Mouse (Mus musculus): ENCODE results near the gene Msl1.

The Msl1 gene

GRCm38 (mm10) chr11:98764091-98764490 is 31.2 kb upstream of the Msl1 start:
- no peak for DNase-seq (ENCODE audit: low spot score in 2 of 2)

- DNase-seq (ENCODE audit: low spot score in 2 of 2), result no peak
Observed at GRCm38 (mm10) chr11:98764746-98765145, 30.6 kb upstream of the Msl1 start.

- DNase-seq (ENCODE audit: low spot score in 2 of 2), result no peak
Observed at GRCm38 (mm10) chr11:98765421-98766309, 29.7 kb upstream of the Msl1 start.

- no peak for DNase-seq (ENCODE audit: low spot score in 2 of 2)
Observed at GRCm38 (mm10) chr11:98766346-98766745, 29.0 kb upstream of the Msl1 start.

GRCm38 (mm10) chr11:98766816-98767215 is 28.5 kb upstream of the Msl1 start:
- DNase-seq (ENCODE audit: low spot score in 2 of 2), result no peak

GRCm38 (mm10) chr11:98767276-98767675 is 28.0 kb upstream of the Msl1 start:
- peak in 1 of 2 experiments; percentile 68 for DNase-seq (ENCODE audit: low spot score in 2 of 2)

GRCm38 (mm10) chr11:98767713-98768112 is 27.6 kb upstream of the Msl1 start:
- no peak for DNase-seq (ENCODE audit: low spot score in 2 of 2)

- DNase-seq (ENCODE audit: low spot score in 2 of 2), result no peak
Observed at GRCm38 (mm10) chr11:98768127-98769006, 26.9 kb upstream of the Msl1 start.

- no peak for DNase-seq (ENCODE audit: low spot score in 2 of 2)
Observed at GRCm38 (mm10) chr11:98769007-98769954, 26.0 kb upstream of the Msl1 start.

- DNase-seq (ENCODE audit: low spot score in 2 of 2), result peak in 1 of 2 experiments; percentile 53
Observed at GRCm38 (mm10) chr11:98770096-98770975, 25.0 kb upstream of the Msl1 start.

GRCm38 (mm10) chr11:98771131-98771530 is 24.2 kb upstream of the Msl1 start:
- no peak for DNase-seq (ENCODE audit: low spot score in 2 of 2)

GRCm38 (mm10) chr11:98771844-98772525 is 23.3 kb upstream of the Msl1 start:
- no peak for DNase-seq (ENCODE audit: low spot score in 2 of 2)

GRCm38 (mm10) chr11:98772667-98773171 is 22.6 kb upstream of the Msl1 start:
- no peak for DNase-seq (ENCODE audit: low spot score in 2 of 2)

GRCm38 (mm10) chr11:98773635-98774295 is 21.6 kb upstream of the Msl1 start:
- DNase-seq (ENCODE audit: low spot score in 2 of 2), result peak; percentile 92 to 96

- DNase-seq (ENCODE audit: low spot score in 2 of 2), result no peak
Observed at GRCm38 (mm10) chr11:98774582-98775347, 20.6 kb upstream of the Msl1 start, which contains the start of gene Nr1d1. Gene Nr1d1 (minus strand): TSS chr11:98775333.

GRCm38 (mm10) chr11:98775348-98776051 is 19.8 kb upstream of the Msl1 start:
- peak; percentile 60 to 85 for DNase-seq (ENCODE audit: low spot score in 2 of 2)

- no peak for DNase-seq (ENCODE audit: low spot score in 2 of 2)
Observed at GRCm38 (mm10) chr11:98776052-98776764, 19.1 kb upstream of the Msl1 start.
